In genomic region chrX:160135719-160136118, GRCm38 (mm10) we compare ENCODE assay signal across 8 mouse cellular contexts. TPM values are rescaled to one million over a fixed set of nuclear protein-coding genes. Genes with fewer than 3 reads are reported as not detected.
A peak's percentile ranks its signal among the peaks of the same experiment; 100 is the strongest.
DNase-seq lines count a peak whose midpoint lies in the region; ATAC-seq and TF ChIP-seq lines count a peak whose summit lies in the region.

No protein-coding gene starts in this region.

- TF ChIP-seq CTCF in lung, postnatal 0 days (IDR thresholded peaks at IDR 0.05): no peak
- no peak for TF ChIP-seq CTCF in lung, adult 2 months (IDR thresholded peaks at IDR 0.05; ENCODE audit: insufficient read depth, low read length)

- DNase-seq in lung, postnatal 0 days (ENCODE audit: low spot score): no peak
- DNase-seq in lung, adult 2 months: no peak
- DNase-seq in embryonic facial prominence, embryonic 10.5 days (ENCODE audit: low spot score): peak; percentile 43
- DNase-seq in limb, embryonic 10.5 days (ENCODE audit: low spot score): no peak
- DNase-seq in layer of hippocampus, adult 9-10 months (ENCODE audit: low spot score): no peak
- DNase-seq in testis, postnatal 10 days (ENCODE audit: low spot score): no peak
- DNase-seq in ovary, adult 18-20 months (ENCODE audit: low spot score): no peak

- H3K27ac ChIP-seq in lung, postnatal 0 days (ENCODE audit: low read length): no peak overlapping the region
- no peak overlapping the region; the same call in 1 of the 2 replicates for H3K27ac ChIP-seq in embryonic facial prominence, embryonic 10.5 days (replicated peaks)
- H3K27ac ChIP-seq in limb, embryonic 10.5 days: no peak overlapping the region
- no peak overlapping the region for H3K27ac ChIP-seq in stomach, embryonic 14.5 days (ENCODE audit: low read length)

- no peak overlapping the region for H3K9ac ChIP-seq in lung, postnatal 0 days (replicated peaks; ENCODE audit: low read depth)
- H3K9ac ChIP-seq in stomach, embryonic 14.5 days (replicated peaks; ENCODE audit: low read depth, low read length): no peak overlapping the region

- H3K27me3 ChIP-seq in lung, postnatal 0 days (replicated peaks; ENCODE audit: insufficient read depth, low read length): no peaks in the 10 kb centered on the region
- H3K27me3 ChIP-seq in embryonic facial prominence, embryonic 10.5 days (replicated peaks; ENCODE audit: low read depth, poor library complexity, severe bottlenecking): peaks cover 51% of the 10 kb centered on the region
- peaks cover 86% of the 10 kb centered on the region for H3K27me3 ChIP-seq in limb, embryonic 10.5 days (ENCODE audit: low read depth, poor library complexity, severe bottlenecking)
- H3K27me3 ChIP-seq in stomach, embryonic 14.5 days (ENCODE audit: control insufficient read depth, insufficient read depth, low read length): no peaks in the 10 kb centered on the region

- peak overlapping the region; percentile 56 for H3K4me2 ChIP-seq in lung, postnatal 0 days (replicated peaks; ENCODE audit: low read depth, low read length)
- H3K4me2 ChIP-seq in stomach, embryonic 14.5 days (replicated peaks; ENCODE audit: low read depth, low read length): peak overlapping the region; percentile 51

- H3K9me3 ChIP-seq in lung, postnatal 0 days (ENCODE audit: low read length): no peaks in the 10 kb centered on the region
- no peaks in the 10 kb centered on the region for H3K9me3 ChIP-seq in embryonic facial prominence, embryonic 10.5 days
- H3K9me3 ChIP-seq in limb, embryonic 10.5 days (replicated peaks): no peaks in the 10 kb centered on the region
- H3K9me3 ChIP-seq in stomach, embryonic 14.5 days (ENCODE audit: control insufficient read depth, low read depth, low read length): no peaks in the 10 kb centered on the region

- peaks cover 2% of the 10 kb centered on the region; the same call in 1 of the 2 replicates for H3K4me1 ChIP-seq in lung, postnatal 0 days (ENCODE audit: insufficient read depth, low read depth, low read length)
- no peaks in the 10 kb centered on the region; the same call in 1 of the 2 replicates for H3K4me1 ChIP-seq in lung, adult 2 months (ENCODE audit: control insufficient read depth, insufficient read depth, low read length)
- H3K4me1 ChIP-seq in embryonic facial prominence, embryonic 10.5 days: peaks cover 15% of the 10 kb centered on the region
- H3K4me1 ChIP-seq in limb, embryonic 10.5 days: 0 out of 2 replicates have a peak, but pooled peaks cover 2% of the 10 kb centered on the region
- H3K4me1 ChIP-seq in stomach, embryonic 14.5 days (ENCODE audit: control insufficient read depth, insufficient read depth, low read length): no peaks in the 10 kb centered on the region

- H3K4me3 ChIP-seq in lung, postnatal 0 days (ENCODE audit: low read depth, low read length): no peak overlapping the region
- no peak overlapping the region for H3K4me3 ChIP-seq in lung, adult 2 months (replicated peaks; ENCODE audit: extremely low read depth, low read depth, low read length)
- peak overlapping the region; percentile 73 for H3K4me3 ChIP-seq in embryonic facial prominence, embryonic 10.5 days
- H3K4me3 ChIP-seq in limb, embryonic 10.5 days: peak overlapping the region; percentile 72; the same call in 1 of the 2 replicates
- peak overlapping the region; percentile 46; the same call in 1 of the 2 replicates for H3K4me3 ChIP-seq in stomach, embryonic 14.5 days (ENCODE audit: low read depth, low read length)

- no peak for TF ChIP-seq POLR2A in lung, adult 2 months (IDR thresholded peaks at IDR 0.05; ENCODE audit: borderline replicate concordance, extremely low read depth, low read depth, low read length)

- no peak for ATAC-seq in lung, postnatal 0 days
- no peak for ATAC-seq in stomach, embryonic 14.5 days (ENCODE audit: insufficient number of reproducible peaks, insufficient read depth, low FRiP score, low read depth)

- no peaks in the 10 kb centered on the region for H3K36me3 ChIP-seq in lung, postnatal 0 days (ENCODE audit: insufficient read depth, low read length)
- H3K36me3 ChIP-seq in embryonic facial prominence, embryonic 10.5 days (replicated peaks): peaks cover 20% of the 10 kb centered on the region
- H3K36me3 ChIP-seq in limb, embryonic 10.5 days: peaks cover 15% of the 10 kb centered on the region
- no peaks in the 10 kb centered on the region; the same call in 1 of the 2 replicates for H3K36me3 ChIP-seq in stomach, embryonic 14.5 days (ENCODE audit: control insufficient read depth, insufficient read depth, low read length)

- WGBS in lung, postnatal 0 days: 32% methylated on average over 6 of the region's 6 CpGs
- 44% methylated on average over 6 of the region's 6 CpGs for WGBS in lung, adult 2 months
- 31% methylated on average over 6 of the region's 6 CpGs for WGBS in embryonic facial prominence, embryonic 10.5 days
- WGBS in limb, embryonic 10.5 days: 31% methylated on average over 6 of the region's 6 CpGs
- WGBS in stomach, embryonic 14.5 days: 45% methylated on average over 6 of the region's 6 CpGs

- no peak for TF ChIP-seq EP300 in lung, postnatal 0 days (IDR thresholded peaks at IDR 0.05)

RNA-seq across cellular contexts. Expression of gene Pdha1, which starts 2.5 kb away (rescaled TPM):
- polyA plus RNA-seq in lung, postnatal 0 days (2015; fragmentation: Nextera tagmentation; extraction: Ambion mirVana): 96.0 and 103 TPM in 2 replicates
- polyA plus RNA-seq in lung, adult 2 months (2012; rRNA removed): 37.2 and 62.8 TPM in 2 replicates
- polyA plus RNA-seq in embryonic facial prominence, embryonic 10.5 days (2016; fragmentation: Nextera tagmentation; extraction: Ambion mirVana): 97.0 and 97.3 TPM in 2 replicates
- 81.6 and 93.9 TPM in 2 replicates for polyA plus RNA-seq in limb, embryonic 10.5 days (2016; fragmentation: Nextera tagmentation; extraction: Ambion mirVana)
- 120 and 126 TPM in 2 replicates for polyA plus RNA-seq in stomach, embryonic 14.5 days (2014; fragmentation: Nextera tagmentation; extraction: Ambion mirVana)

Comparison
In these comparisons a context has a peak if more than half of its experiments do, and no peak if none do; other contexts are left out.
1. H3K4me3 ChIP-seq: peak in embryonic facial prominence, embryonic 10.5 days (single experiment), limb, embryonic 10.5 days (single experiment) and stomach, embryonic 14.5 days (single experiment); none in lung, postnatal 0 days (single experiment) and lung, adult 2 months (single experiment).